Mouse (Mus musculus): ENCODE data around the gene Gjd2.

The Gjd2 gene

DNA sequence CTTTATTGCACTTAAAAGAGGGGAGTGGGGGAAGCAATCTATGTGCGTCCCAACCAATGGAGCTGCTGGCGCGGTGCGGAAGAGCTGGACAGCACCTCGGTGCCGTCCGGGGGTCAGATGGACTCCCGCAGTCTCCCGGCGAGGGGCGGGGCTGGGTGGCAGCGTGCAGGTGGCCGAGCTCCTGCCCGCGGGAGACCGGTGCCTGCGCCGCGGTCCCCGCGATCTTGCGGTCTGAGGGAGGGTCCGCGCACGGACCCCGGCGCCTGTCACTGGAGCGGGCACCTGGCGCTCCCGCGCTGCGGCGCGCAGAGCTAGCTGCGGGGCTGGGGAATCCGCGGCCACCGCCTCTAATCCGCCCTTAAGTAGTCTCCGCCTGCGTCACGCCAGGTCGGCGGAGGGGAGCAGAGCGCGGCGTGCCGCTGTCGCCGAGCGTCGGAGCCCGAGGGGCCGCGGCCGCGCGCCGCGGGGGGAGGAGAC is at the start of gene Gjd2:
TSS of gene Gjd2 (minus strand) at position 325 of the 477 bp plus-strand sequence.
- peak; percentile 47 for DNase-seq (ENCODE audit: low spot score)

DNA sequence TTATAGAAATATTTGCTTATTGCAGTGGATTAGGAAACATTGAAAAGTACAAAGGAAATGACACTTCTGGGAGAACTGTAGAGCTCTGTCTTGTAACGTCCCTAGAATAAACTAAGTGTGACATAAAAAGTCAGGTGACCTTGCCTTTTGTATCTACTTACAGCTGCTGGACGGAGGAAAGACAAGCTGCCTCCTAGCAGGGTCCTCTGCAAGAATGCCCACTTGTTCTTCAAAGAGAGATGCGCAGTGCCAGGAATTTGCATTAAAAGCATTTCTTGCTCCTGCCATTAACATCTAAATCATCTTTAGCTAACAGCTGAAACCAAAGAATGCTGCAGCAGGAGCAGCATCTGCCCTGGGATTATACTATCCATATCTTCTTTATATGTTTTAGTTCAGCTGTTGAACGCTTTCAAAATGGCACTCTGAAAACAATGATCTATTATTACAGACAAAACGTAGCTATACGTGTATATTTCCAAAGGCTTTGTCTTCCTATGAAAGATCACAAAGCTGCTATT is 46.7 kb upstream of the Gjd2 start:
- DNase-seq (ENCODE audit: low spot score), result no peak

DNA sequence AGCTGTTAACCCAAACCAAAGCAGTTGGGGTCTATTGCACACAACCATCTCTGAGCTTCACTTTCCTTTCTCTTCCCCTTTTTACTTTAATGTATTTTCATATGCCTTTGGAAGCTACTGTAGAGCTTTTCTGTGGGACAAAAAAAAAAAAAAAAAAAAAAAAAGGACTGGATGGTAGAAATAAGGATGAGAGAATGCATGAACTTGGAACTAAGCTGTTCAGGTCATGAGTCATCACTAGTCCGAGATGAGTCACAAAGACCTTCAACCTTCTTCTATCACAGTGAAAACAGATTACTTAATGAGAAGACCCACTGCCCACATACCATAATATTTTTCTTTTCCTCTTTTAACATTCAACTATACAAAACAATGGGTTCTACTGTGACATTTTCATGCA is 46.2 kb upstream of the Gjd2 start:
- DNase-seq (ENCODE audit: low spot score), result no peak

- no peak for DNase-seq (ENCODE audit: low spot score)
Measured at GRCm38 (mm10) chr2:114058226-114058796, 44.9 kb upstream of the Gjd2 start.

DNA sequence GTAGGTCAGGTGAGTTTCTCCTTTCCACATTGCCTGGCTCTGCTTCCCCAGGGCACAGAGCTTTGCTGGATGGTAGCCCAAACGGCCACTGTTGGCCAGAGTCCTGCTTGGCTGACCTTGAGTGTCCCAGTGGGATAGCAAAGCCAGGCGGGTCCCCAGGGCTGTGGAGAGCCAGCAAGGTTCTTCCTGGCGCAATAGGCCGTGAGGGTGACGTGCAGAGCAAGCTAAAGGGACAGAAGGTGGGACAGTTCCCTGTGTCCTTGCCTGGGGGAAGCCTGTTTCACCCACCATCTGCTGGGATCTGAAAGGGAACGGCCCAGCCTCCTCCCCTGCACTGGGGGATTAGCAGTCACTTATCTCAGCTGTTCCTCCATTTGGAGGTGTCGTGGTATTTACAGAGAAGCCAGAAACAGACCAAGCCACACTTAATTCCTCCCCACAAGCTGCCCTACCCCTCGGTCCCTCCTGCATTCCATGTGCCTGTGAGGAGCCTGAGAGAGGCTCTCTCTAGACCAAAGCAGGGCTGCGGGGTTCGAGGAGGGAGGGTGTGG is 44.0 kb upstream of the Gjd2 start:
- DNase-seq (ENCODE audit: low spot score), result peak; percentile 85

GRCm38 (mm10) chr2:114054129-114054528 is 40.7 kb upstream of the Gjd2 start:
- no peak for DNase-seq (ENCODE audit: low spot score)

- DNase-seq (ENCODE audit: low spot score), result no peak
Measured at GRCm38 (mm10) chr2:114052696-114053598, 39.5 kb upstream of the Gjd2 start, which contains the start of gene Actc1. Gene Actc1 (minus strand): TSS chr2:114053548.

DNA sequence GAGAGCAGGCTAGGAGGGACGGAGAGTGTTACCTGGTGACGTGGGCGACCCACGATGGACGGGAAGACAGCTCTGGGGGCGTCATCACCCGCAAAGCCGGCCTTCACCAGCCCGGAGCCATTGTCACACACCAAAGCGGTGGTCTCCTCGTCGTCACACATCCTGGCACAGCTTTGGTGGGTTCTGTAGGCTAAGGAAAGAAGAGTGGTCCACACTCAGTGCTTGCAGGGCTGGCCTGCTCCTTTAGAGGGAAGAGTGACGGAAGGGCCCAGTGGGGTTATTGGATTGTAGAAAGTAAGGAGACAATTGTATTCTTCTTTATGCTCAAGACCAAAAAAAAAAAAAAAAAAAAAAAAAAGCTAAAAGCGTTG is 38.4 kb upstream of the Gjd2 start:
- DNase-seq (ENCODE audit: low spot score), result no peak

GRCm38 (mm10) chr2:114051111-114051870 is 37.9 kb upstream of the Gjd2 start:
- DNase-seq (ENCODE audit: low spot score), result peak; percentile 32

DNA sequence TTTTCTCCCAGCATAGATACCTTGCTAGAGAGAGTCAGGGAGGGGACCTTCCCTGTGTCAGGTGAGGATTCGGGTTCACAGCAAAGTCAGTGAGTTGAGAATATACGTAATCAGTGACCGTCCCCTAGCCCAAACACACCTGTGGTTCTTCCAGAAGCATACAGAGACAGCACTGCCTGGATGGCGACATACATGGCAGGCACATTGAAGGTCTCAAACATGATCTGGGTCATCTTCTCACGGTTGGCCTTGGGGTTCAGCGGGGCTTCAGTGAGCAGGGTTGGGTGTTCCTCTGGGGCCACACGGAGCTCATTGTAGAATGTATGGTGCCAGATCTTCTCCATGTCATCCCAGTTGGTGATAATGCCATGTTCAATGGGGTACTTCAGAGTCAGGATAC is 36.7 kb upstream of the Gjd2 start:
- no peak for DNase-seq (ENCODE audit: low spot score)

GRCm38 (mm10) chr2:114049372-114049771 is 36.0 kb upstream of the Gjd2 start:
- no peak for DNase-seq (ENCODE audit: low spot score)

GRCm38 (mm10) chr2:114047960-114048611 is 34.7 kb upstream of the Gjd2 start:
- DNase-seq (ENCODE audit: low spot score), result no peak

GRCm38 (mm10) chr2:114046151-114046664 is 32.8 kb upstream of the Gjd2 start:
- DNase-seq (ENCODE audit: low spot score), result no peak

- no peak for DNase-seq (ENCODE audit: low spot score)
Measured at GRCm38 (mm10) chr2:114037926-114038325, 24.5 kb upstream of the Gjd2 start.

- no peak for DNase-seq (ENCODE audit: low spot score)
Measured at GRCm38 (mm10) chr2:114032259-114032658, 18.8 kb upstream of the Gjd2 start.

GRCm38 (mm10) chr2:114023383-114023782 is 10.0 kb upstream of the Gjd2 start:
- no peak for DNase-seq (ENCODE audit: low spot score)

DNA sequence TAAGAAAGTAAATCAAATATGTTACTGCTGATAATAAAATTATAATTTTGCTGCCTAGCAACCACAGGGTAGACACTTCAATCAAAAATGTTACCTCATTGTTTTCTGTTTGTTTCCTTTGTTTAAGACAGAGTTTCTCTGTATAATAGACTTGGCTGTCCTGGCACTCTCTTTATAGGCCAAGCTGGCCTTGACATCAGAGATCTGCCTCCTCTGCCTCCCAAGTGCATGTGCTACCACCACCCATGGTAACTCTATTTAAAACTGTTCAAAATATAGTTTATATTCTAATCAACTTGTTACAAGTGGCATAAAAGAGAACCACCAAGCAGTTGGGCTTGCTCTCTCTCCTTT is 6.8 kb upstream of the Gjd2 start:
- DNase-seq (ENCODE audit: low spot score), result no peak

DNA sequence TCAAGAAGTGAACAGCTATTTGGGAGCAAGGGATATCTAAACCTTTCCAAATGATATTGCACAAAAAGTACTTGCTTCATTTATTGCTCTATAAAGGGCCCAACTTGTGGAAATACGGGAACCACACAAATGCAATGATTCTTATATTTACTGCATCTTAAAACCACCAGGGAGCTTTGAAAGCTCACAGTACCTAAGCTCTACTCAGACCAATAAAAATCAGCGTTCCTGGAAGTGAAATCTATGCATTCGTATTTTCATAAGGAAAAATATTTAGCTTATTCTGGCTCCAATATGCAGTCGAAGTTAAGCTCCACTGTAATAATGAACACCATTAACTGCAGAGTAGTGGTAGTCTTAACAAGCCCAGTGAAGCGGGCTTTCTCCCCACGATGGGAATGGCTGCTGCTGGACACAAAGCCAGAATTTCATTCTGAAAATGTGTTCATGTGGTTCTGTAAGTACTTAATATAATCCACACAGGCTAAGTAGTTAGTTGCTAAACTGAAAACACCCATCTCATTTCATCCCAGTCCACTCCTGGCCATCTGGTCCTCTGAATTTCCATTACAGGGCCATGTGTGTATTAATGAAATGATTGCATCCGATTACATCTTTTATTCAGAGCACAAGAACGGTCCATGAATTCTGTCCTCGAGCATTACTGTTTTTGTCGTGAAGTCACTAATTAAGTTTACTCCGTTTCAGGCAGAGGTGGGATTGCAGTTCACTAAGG is 6.2 kb upstream of the Gjd2 start:
- DNase-seq (ENCODE audit: low spot score), result peak; percentile 93

- DNase-seq (ENCODE audit: low spot score), result no peak
Measured at GRCm38 (mm10) chr2:114018136-114018535, 4.7 kb upstream of the Gjd2 start.

GRCm38 (mm10) chr2:114014839-114015238 is 1.4 kb upstream of the Gjd2 start:
- no peak for DNase-seq (ENCODE audit: low spot score)

- DNase-seq (ENCODE audit: low spot score), result no peak
Measured at GRCm38 (mm10) chr2:114013846-114014245, 427 bp upstream of the Gjd2 start.

Measured in MN1 (cell line).